ENCODE assay signal across 7 mouse cellular contexts in genomic region chr16:90385326-90385687, GRCm38 (mm10). TPM values are rescaled to one million over a fixed set of nuclear protein-coding genes. Genes with fewer than 3 reads are reported as not detected.
A peak's percentile ranks its signal among the peaks of the same experiment; 100 is the strongest.
DNase-seq lines count a peak whose midpoint lies in the region; ATAC-seq lines count a peak whose summit lies in the region.

No protein-coding gene starts in this region.

- peaks cover 16% of the 10 kb centered on the region for H3K36me3 ChIP-seq in forebrain, embryonic 10.5 days (replicated peaks)
- H3K36me3 ChIP-seq in neural tube, embryonic 13.5 days = no peaks in the 10 kb centered on the region

- H3K27ac ChIP-seq in forebrain, embryonic 10.5 days = peak overlapping the region; percentile 97
- H3K27ac ChIP-seq in neural tube, embryonic 13.5 days (replicated peaks) = peak overlapping the region; percentile 93

- ATAC-seq in neural tube, embryonic 13.5 days (ENCODE audit: low read depth) = peak; percentile 40; the same call in 1 of the 2 replicates

- H3K9me3 ChIP-seq in forebrain, embryonic 10.5 days = peaks cover 10% of the 10 kb centered on the region; the same call in 1 of the 2 replicates
- H3K9me3 ChIP-seq in neural tube, embryonic 13.5 days = no peaks in the 10 kb centered on the region

- peaks cover 48% of the 10 kb centered on the region for H3K4me1 ChIP-seq in forebrain, embryonic 10.5 days
- H3K4me1 ChIP-seq in neural tube, embryonic 13.5 days (replicated peaks) = peaks cover 56% of the 10 kb centered on the region

- under 1% methylated on average over 16 of the region's 16 CpGs for WGBS in forebrain, embryonic 10.5 days
- WGBS in neural tube, embryonic 13.5 days = under 1% methylated on average over 16 of the region's 16 CpGs

- peaks cover 31% of the 10 kb centered on the region for H3K27me3 ChIP-seq in forebrain, embryonic 10.5 days (ENCODE audit: poor library complexity, severe bottlenecking)
- H3K27me3 ChIP-seq in neural tube, embryonic 13.5 days = peaks cover 38% of the 10 kb centered on the region

- DNase-seq in left cerebral cortex, postnatal 25 days (ENCODE audit: low spot score in 2 of 2) = peak; percentile 19 to 23
- no peak for DNase-seq in left cerebral cortex, adult 11 months (ENCODE audit: low spot score)
- no peak for DNase-seq in forebrain, embryonic 10.5 days (ENCODE audit: extremely low spot score, low spot score)
- DNase-seq in kidney, postnatal 25 days = peak; percentile 16 to 31
- no peak for DNase-seq in cerebellum, adult 9-10 months
- no peak for DNase-seq in c-Kit-positive CD71-positive TER-119-positive erythroid progenitor cells, embryonic 14.5 days (ENCODE audit: low spot score)

- H3K4me2 ChIP-seq in neural tube, embryonic 13.5 days = peak overlapping the region; percentile 85

- peak overlapping the region; percentile 90 for H3K9ac ChIP-seq in neural tube, embryonic 13.5 days

- intact Hi-C loops in left cerebral cortex, postnatal 25 days (cut with DNase I) = loop anchor here (5.0 kb wide), 1 partner anchor 112 kb away; no protein-coding TSS in a partner anchor

- H3K4me3 ChIP-seq in forebrain, embryonic 10.5 days = peak overlapping the region; percentile 93
- H3K4me3 ChIP-seq in neural tube, embryonic 13.5 days = peak overlapping the region; percentile 85

RNA-seq across cellular contexts. Expression of gene Hunk, which starts 0.5 kb away (rescaled TPM):
- 10 to 100 TPM; 12.7 to 18.7 TPM for total RNA-seq in left cerebral cortex, postnatal 25 days (2021)
- 13.7 and 14.9 TPM in 2 replicates for polyA plus RNA-seq in forebrain, embryonic 10.5 days (2016; fragmentation: Nextera tagmentation; extraction: Ambion mirVana)
- 6.2 and 6.8 TPM in 2 replicates for polyA plus RNA-seq in neural tube, embryonic 13.5 days (2015; fragmentation: Nextera tagmentation; extraction: Ambion mirVana)

Comparison
In these comparisons a context has a peak if more than half of its experiments do, and no peak if none do; other contexts are left out.
1. DNase-seq: peak in left cerebral cortex, postnatal 25 days (2 of 2) and kidney, postnatal 25 days (2 of 2); none in left cerebral cortex, adult 11 months (single experiment), forebrain, embryonic 10.5 days (single experiment), cerebellum, adult 9-10 months (single experiment) and c-Kit-positive CD71-positive TER-119-positive erythroid progenitor cells, embryonic 14.5 days (single experiment).